Mouse (Mus musculus) gonadal fat pad, adult 2 months (tissue): ENCODE measurements around the gene Piga. TPM values are rescaled to one million over a fixed set of nuclear protein-coding genes. Genes with fewer than 3 reads are reported as not detected.

ENCODE experiments used
- DNase-seq: peaks from one replicate; pipeline ENCODE4 v3.0.0-alpha.2; 2012; ENCODE audit warnings: low read depth
- polyA plus RNA-seq: library from polyadenylated mRNA; depleted of rRNA; stranded (reverse); fragments of >200 nt; gene quantifications from 2 replicates; pipeline ENCODE4 v1.2.3, GENCODE M21; 2012; rRNA removed

Piga gene
- polyA plus RNA-seq, 1 experiment: 9.0 TPM

DNA sequence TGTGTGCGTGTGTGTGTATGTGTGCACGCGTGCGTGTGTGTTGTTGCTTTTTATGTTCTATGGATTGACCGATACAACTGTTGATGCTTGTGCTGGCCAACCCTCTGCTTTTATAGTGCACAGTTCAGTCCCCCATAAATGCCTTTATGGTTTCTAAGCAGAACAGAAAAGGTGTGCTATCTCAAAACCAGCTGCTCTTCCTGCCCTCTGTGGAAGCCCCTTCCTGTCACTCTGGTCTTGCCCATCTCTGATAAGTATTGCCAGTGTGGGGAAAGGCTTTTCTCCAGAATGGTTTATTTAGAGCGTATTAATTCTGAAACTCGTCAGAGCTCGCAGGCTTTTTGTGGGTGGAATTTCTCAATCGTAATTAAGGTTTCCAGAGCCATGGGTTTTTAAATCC is 13.1 kb downstream of the Piga start:
- no peak for DNase-seq

DNA sequence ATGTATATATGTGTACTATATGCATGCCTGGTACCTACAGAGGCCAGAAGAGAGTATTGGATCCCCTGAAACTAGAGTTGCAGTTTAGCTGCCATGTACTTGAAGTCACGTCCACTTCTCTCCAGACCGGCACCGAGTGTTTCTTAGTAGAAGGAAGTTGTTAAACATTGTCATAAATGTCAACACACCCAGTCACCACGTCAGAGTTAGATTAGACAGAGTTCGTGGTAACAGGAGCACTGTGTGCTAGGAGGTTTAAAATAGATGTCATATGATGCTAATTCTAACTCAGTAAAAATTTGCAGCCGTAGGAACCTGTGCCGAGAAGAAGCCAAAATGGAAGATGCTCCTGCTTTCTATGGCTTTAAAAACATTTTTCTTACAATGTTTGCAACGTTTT is 17.1 kb downstream of the Piga start, which contains the start of gene Asb11:
Gene Asb11 (plus strand): TSS at position 286 of the 400 bp plus-strand sequence.
- DNase-seq: no peak

DNA sequence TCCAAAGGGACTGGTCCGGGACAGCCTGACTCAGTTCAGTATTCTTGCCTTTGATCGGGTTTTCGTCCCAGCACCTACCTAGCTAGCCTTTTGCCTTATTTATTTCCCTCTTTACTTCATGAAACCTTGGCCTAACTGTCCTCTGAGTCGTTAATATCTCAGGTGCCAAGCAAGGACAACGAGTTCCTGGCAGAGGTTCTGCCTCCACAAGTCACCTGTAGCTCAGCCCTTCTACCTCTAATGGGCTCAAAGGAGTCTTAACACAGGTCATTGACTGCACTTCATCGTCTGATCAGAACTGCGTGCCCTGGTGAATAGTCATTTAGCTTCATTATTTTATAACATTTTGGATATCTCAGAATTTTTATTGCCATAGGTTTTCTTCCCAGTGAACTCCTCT is 19.9 kb downstream of the Piga start:
- DNase-seq: no peak

DNA sequence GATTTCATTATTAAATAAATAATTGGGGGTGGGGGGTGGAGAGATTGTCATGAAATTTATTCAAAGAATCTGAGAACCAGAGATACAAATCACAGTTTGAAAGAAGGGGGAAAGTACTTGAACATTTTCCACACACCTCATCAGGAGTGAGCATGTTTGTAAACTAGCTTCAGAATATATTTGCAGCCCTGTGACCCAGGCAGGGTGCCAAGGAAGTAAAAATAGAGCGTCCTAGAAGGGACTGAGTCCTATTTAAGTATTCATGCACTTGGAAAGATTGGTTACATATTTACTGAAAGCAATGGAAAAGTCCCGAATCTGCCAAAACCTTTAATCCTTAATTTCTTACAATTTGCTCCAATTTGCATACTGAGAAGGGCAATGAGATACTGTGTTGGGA is 20.6 kb downstream of the Piga start:
- no peak for DNase-seq

DNA sequence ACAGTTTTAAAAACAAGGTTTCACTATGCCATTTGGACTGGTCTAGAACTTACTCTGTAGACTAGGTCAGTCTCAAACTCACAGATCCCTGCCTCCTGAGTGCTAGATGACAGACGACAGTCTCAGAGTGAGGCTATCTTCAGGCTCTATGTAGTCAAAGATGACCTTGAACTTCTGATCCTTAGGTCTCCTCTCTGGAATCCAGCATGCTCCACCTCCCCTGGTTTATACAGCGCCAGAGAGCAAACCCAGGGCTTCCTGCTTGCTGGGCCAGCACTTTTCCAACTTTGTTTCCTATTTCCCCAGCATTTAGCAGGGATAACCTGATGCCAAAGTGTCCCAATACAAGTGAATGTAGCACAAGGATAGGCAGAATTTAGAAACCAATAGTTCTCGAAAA is 21.1 kb downstream of the Piga start:
- no peak for DNase-seq

DNA sequence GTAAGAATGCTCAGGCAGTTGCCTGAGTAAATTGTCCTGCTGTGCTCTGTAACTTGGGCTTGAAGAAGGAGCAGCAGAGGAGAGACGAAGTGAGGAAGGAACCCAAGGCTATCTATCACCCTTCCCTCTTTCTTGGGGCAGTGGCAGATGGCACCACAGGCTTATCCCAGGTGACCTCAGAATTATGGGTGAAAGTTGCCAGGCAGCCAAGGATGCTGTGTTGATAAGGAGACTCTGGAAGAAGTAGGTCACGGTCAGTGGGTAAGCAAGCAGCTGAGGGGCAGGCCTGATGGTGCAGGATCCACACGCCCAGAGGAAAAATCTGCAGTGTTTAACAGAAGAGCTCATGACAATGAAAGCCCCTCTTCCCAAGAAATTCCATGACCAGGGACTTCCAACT is 21.7 kb downstream of the Piga start:
- no peak for DNase-seq

DNA sequence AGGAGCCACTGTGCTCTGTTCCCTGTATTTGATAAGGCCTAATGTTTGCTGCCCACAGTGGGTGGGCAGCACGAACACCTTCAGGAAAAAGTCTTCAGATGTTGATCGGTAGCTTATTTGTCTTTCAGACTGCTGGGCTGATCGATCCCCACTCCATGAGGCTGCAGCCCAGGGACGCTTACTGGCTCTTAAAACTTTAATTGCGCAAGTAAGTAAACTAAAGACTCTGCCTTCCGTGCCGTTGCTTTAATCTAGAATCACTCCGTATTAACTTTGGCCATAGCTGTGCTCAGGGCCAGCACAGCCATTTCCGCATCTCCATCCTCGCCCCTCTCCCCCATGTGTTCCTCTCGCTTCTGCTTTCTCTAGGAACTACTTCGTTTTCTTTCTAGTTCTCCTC is 26.0 kb downstream of the Piga start:
- DNase-seq: no peak

DNA sequence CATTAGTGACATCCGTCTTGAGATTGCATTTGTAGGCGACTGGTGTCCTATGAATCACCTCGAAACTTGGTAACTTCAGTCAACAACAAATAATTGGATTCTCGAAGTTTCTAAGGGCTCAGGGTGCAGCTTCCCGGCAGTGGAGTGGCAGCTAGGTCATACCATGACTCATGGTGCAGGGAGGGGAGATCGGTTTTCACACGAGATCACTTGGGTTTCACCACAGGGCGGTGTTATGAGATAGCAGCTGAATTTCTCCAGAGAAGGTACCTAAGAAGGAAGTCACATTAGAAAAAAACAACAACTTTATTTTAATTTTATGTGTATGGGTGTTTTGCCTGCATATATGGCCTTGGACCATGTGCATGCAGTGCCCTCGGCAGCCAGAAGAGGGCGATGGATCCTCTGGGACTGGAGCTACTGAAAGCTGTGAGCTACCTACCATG is 26.5 kb downstream of the Piga start:
- DNase-seq: no peak

DNA sequence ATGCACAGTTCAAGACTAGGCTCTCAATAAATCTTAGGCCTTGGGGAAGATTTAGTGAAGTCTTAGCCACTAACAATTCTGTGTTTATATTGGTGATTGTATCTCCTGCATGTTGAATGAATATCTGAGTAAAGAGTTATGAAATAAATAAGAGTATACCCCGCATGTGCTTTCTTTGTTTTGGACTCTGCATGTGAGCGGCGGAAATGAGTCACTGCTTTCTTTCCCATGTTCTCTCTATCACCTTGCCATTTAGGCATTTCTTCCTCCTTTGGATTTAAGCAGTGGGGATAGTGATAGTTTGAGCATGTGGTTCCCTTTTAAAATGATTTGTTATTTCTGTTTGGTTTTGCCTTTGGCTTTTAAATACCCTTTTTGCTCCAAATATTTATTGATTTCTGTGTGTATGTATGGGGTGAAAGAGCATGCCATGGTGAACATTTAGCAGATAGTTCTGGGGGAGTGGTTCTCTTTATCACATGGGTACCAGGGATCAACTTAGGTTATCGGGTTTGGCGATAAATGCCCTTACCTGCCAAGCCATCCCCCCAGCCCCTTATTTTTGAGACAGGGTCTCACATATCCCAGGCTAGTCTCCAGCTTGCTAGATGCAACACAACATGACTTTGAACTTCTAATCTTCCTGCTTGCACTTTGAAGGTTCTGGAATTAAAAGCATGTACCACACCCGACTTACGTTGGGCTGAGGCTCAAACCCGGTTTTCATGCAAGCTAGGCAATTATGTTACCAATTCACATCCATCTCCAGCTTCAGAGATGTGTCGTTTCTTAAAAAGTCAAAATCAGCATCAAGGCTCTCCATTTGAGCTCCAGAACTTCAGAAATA is 27.5 kb downstream of the Piga start:
- DNase-seq: no peak

DNA sequence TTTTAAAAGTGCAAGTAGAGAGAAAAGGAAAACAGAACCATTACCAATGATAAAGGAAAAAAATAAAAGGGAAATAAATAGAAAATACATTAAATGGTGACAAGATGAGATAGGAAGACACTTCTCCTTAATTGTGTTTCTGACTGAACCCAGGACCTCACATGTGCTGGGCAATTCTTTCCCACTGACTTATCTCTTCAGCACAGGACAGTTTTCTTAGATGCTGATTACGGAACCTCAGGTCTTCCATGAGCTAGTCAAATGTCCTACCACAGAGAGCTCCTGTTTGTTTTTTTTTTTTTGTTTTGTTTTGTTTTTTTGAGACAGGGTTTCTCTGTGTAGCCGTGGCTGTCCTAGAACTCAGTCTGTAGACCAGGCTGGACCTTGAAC is 28.1 kb downstream of the Piga start:
- no peak for DNase-seq

DNA sequence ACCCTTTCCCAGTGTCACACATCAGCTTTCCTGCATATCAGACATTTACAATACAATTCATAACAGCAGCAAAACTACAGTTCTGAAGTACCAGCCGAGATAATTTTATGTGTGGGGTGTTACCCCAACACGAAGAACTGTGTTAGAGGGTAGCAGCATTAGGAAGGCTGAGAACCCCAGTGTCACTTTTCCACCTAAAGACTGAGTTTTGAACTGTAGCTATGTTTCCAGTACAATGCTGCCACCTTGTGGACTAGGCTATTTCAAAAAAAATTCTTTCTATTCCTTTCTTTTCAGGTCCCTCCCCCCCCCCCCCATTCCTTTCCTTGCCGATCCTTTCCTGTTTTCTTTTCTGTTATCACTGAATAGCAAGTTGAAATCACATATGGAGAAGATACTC is 29.6 kb downstream of the Piga start:
- no peak for DNase-seq

DNA sequence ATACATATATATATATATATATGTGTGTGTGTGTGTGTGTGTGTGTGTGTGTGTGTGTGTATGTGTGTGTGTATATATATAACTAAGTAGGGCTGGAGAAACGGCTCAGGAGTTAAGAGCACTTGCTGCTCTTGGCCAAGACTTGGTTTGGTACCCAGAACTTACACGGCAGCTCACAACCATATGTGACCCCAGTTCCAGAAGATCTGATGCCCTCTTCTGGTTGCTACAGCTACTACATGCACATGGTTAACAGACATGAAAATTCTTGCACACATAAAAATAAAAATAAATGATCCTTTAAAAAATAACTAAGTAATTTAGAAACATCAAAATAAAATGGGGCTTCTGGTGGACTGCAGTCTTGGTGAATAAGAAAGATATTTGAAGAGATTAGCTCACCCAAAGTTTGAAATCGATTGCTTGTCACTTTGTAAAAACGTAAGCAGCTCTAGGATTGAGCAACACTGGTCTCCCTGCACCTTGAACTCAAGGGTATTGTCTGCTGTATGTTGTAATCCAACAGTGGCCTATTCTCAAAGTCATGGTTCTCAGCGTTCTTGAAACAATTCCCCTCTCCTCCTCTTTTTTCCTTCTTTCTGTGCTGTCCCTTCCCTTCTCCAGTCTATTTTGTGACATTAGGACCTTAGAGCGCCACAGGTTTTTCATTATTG is 39.8 kb downstream of the Piga start:
- no peak for DNase-seq

Other genes starting within 250 kb of the Piga start
- 0.58 and 0.66 TPM in 2 replicates for gene Bmx, start 161.6 kb upstream of the Piga start, polyA plus RNA-seq
- gene Pir, start 150.4 kb upstream of the Piga start, polyA plus RNA-seq: 1.9 and 3.2 TPM in 2 replicates
- gene Vegfd, start 46.4 kb upstream of the Piga start, polyA plus RNA-seq: 8.1 and 10.4 TPM in 2 replicates
- gene Asb11, start 17.2 kb downstream of the Piga start, polyA plus RNA-seq: 51.0 and 59.2 TPM in 2 replicates
- 0.27 and 0.32 TPM in 2 replicates for gene Asb9, start 86.5 kb downstream of the Piga start, polyA plus RNA-seq